Mouse (Mus musculus) limb, embryonic 14.5 days (tissue): ENCODE results near the gene Pheta1. TPM values are rescaled to one million over a fixed set of nuclear protein-coding genes. Genes with fewer than 3 reads are reported as not detected.

ENCODE experiments used
- ATAC-seq: fragments of 200-750 bp; cut with Nextera tagmentation; 2 replicates; pipeline ENCODE4 v1.8.0; 2017; ENCODE audit warnings: low read depth, moderate number of reproducible peaks, moderate TSS enrichment; ENCODE audit not compliant: low FRiP score
- DNase-seq: peaks from one replicate; pipeline ENCODE4 v3.0.0-alpha.2; 2015; ENCODE audit warnings: low spot score
- H3K27ac ChIP-seq: fragments of 300-500 bp; sonication (generic); replicated peaks from 2 replicates; pipeline ENCODE4 v1.5.1; 2014; ENCODE audit warnings: low read depth, mild to moderate bottlenecking, low read length, moderate library complexity, mixed read lengths
- H3K27me3 ChIP-seq: fragments of 300-500 bp; sonication (generic); 2 replicates; pipeline ENCODE4 v1.6.1; 2014; ENCODE audit warnings: low read length, mixed read lengths; ENCODE audit not compliant: control insufficient read depth, insufficient read depth
- H3K36me3 ChIP-seq: fragments of 300-500 bp; sonication (generic); 2 replicates; pipeline ENCODE4 v1.6.1; 2014; ENCODE audit warnings: mild to moderate bottlenecking, low read length, moderate library complexity, mixed read lengths; ENCODE audit not compliant: control insufficient read depth, insufficient read depth
- H3K4me1 ChIP-seq: fragments of 300-500 bp; sonication (generic); 2 replicates; pipeline ENCODE4 v1.6.1; 2014; ENCODE audit warnings: antibody characterized with exemption, low read length, mixed read lengths; ENCODE audit not compliant: control insufficient read depth, insufficient read depth
- H3K4me2 ChIP-seq: fragments of 300-500 bp; sonication (generic); replicated peaks from 2 replicates; pipeline ENCODE4 v1.6.1; 2014; ENCODE audit warnings: low read depth, mild to moderate bottlenecking, low read length, moderate library complexity; ENCODE audit not compliant: severe bottlenecking
- H3K4me3 ChIP-seq: fragments of 300-500 bp; sonication (generic); replicated peaks from 2 replicates; pipeline ENCODE4 v1.5.1; 2014; ENCODE audit warnings: low read length
- H3K9ac ChIP-seq: fragments of 300-500 bp; sonication (generic); 2 replicates; pipeline ENCODE4 v1.6.1; 2014; ENCODE audit warnings: mild to moderate bottlenecking, low read depth, low read length, moderate library complexity; ENCODE audit not compliant: severe bottlenecking
- H3K9me3 ChIP-seq: fragments of 300-500 bp; sonication (generic); 2 replicates; pipeline ENCODE4 v1.6.1; 2016; ENCODE audit warnings: low read length; ENCODE audit not compliant: control insufficient read depth
- POLR2A ChIP-seq: fragments of 200-500 bp; IDR thresholded peaks from 2 replicates; pipeline ENCODE4 v1.8.0; 2012; ENCODE audit warnings: inconsistent platforms, mild to moderate bottlenecking, moderate library complexity, borderline replicate concordance; ENCODE audit not compliant: insufficient read depth, insufficient read length; ENCODE audit errors: extremely low read depth
- WGBS: fragments of 180-500 bp; shearing (Covaris S2); extraction: QIAGEN DNeasy Blood & Tissue Kit; methylation state at CpG from one replicate; pipeline ENCODE4 v1.1.7; 2014; 5-methylcytosine and 5-hydroxymethylcytosine counted together
- polyA plus RNA-seq, 2 experiments: library from polyadenylated mRNA; depleted of rRNA in 1 of 2; stranded (reverse) in 1 of 2; unstranded in 1 of 2; fragments of >200 nt; fragmentation: Nextera tagmentation in 1 of 2; extraction: Ambion mirVana in 1 of 2; gene quantifications; 2 replicates each; pipeline versions ENCODE4 v1.2.1 to v1.2.3; 2012 to 2014

Gene Pheta1
- polyA plus RNA-seq, 2 experiments: 21.3 to 30.1 TPM

- TF ChIP-seq POLR2A: no peak
- H3K27ac ChIP-seq: no peak overlapping the region
- ATAC-seq: no peak
- H3K9me3 ChIP-seq: no peaks in the 10 kb centered on the region
- peaks cover 35% of the 10 kb centered on the region for H3K4me1 ChIP-seq
- no peaks in the 10 kb centered on the region for H3K36me3 ChIP-seq
- H3K4me2 ChIP-seq: peak overlapping the region; percentile 94
- peak overlapping the region; percentile 82 for H3K4me3 ChIP-seq
- DNase-seq: no peak
- peak overlapping the region; percentile 45 for H3K9ac ChIP-seq
- H3K27me3 ChIP-seq: peaks cover 12% of the 10 kb centered on the region
- WGBS: 16% methylated on average over 7 of the region's 7 CpGs
Observed at GRCm38 (mm10) chr5:121839128-121839473, 9.7 kb upstream of the Pheta1 start.

- H3K36me3 ChIP-seq: no peaks in the 10 kb centered on the region
- no peaks in the 10 kb centered on the region for H3K9me3 ChIP-seq
- H3K27me3 ChIP-seq: peaks cover 17% of the 10 kb centered on the region
- H3K4me2 ChIP-seq: no peak overlapping the region
- no peak for ATAC-seq
- no peak for DNase-seq
- no peak for TF ChIP-seq POLR2A
- no peak overlapping the region for H3K4me3 ChIP-seq
- H3K4me1 ChIP-seq: peaks cover 17% of the 10 kb centered on the region
- H3K9ac ChIP-seq: no peak overlapping the region
- H3K27ac ChIP-seq: no peak overlapping the region
- WGBS: 91% methylated on average over 9 of the region's 9 CpGs
Observed at GRCm38 (mm10) chr5:121841516-121841915, 7.3 kb upstream of the Pheta1 start.

GRCm38 (mm10) chr5:121841973-121842372 lies 6.8 kb upstream of the Pheta1 start:
- Histone ChIP-seq H3K9me3 (no peaks in the 10 kb centered on the region), H3K27me3 (peaks cover 17% of the 10 kb centered on the region), H3K4me1 (peaks cover 17% of the 10 kb centered on the region), H3K36me3 (no peaks in the 10 kb centered on the region), H3K9ac (no peak overlapping the region), H3K4me3 (no peak overlapping the region; the same call in 1 of the 2 replicates), H3K27ac (no peak overlapping the region), H3K4me2 (no peak overlapping the region; the same call in 1 of the 2 replicates)
- WGBS: 53% methylated on average over 10 of the region's 10 CpGs
- DNase-seq: no peak
- no peak for TF ChIP-seq POLR2A
- no peak for ATAC-seq

GRCm38 (mm10) chr5:121842665-121843118 lies 6.1 kb upstream of the Pheta1 start:
- Histone ChIP-seq H3K9ac (peak overlapping the region; percentile 52), H3K4me2 (peak overlapping the region; percentile 78), H3K4me1 (peaks cover 15% of the 10 kb centered on the region), H3K27me3 (peaks cover 17% of the 10 kb centered on the region), H3K27ac (no peak overlapping the region), H3K36me3 (no peaks in the 10 kb centered on the region), H3K9me3 (no peaks in the 10 kb centered on the region), H3K4me3 (peak overlapping the region; percentile 53)
- peak; percentile 69 for DNase-seq
- 2% methylated on average over 32 of the region's 33 CpGs for WGBS
- no peak for TF ChIP-seq POLR2A
- peak; percentile 66; the same call in 1 of the 2 replicates for ATAC-seq

- peak overlapping the region; percentile 78 for H3K4me2 ChIP-seq
- DNase-seq: no peak
- peaks cover 17% of the 10 kb centered on the region for H3K27me3 ChIP-seq
- 16% methylated on average over 17 of the region's 17 CpGs for WGBS
- no peaks in the 10 kb centered on the region for H3K9me3 ChIP-seq
- no peaks in the 10 kb centered on the region for H3K36me3 ChIP-seq
- peak overlapping the region; percentile 53 for H3K4me3 ChIP-seq
- H3K4me1 ChIP-seq: peaks cover 11% of the 10 kb centered on the region; the same call in 1 of the 2 replicates
- no peak overlapping the region for H3K27ac ChIP-seq
- no peak for ATAC-seq
- TF ChIP-seq POLR2A: no peak
- H3K9ac ChIP-seq: no peak overlapping the region
Observed at GRCm38 (mm10) chr5:121843138-121843905, 5.5 kb upstream of the Pheta1 start.
